Mouse (Mus musculus) urinary bladder, postnatal 14 days (tissue): ENCODE results near the gene Arg2.
"Not testable (repeated sequence)": the region's sequence is repeated elsewhere in the genome, so short reads cannot be mapped to it uniquely, and the experiment has no call there.

Source experiments
- DNase-seq: peaks from one replicate; pipeline ENCODE4 v3.0.0; 2021; ENCODE audit warnings: low spot score

The Arg2 gene

GRCm38 (mm10) chr12:79171269-79171995 lies 40.9 kb downstream of the Arg2 start:
- DNase-seq: no peak

DNA sequence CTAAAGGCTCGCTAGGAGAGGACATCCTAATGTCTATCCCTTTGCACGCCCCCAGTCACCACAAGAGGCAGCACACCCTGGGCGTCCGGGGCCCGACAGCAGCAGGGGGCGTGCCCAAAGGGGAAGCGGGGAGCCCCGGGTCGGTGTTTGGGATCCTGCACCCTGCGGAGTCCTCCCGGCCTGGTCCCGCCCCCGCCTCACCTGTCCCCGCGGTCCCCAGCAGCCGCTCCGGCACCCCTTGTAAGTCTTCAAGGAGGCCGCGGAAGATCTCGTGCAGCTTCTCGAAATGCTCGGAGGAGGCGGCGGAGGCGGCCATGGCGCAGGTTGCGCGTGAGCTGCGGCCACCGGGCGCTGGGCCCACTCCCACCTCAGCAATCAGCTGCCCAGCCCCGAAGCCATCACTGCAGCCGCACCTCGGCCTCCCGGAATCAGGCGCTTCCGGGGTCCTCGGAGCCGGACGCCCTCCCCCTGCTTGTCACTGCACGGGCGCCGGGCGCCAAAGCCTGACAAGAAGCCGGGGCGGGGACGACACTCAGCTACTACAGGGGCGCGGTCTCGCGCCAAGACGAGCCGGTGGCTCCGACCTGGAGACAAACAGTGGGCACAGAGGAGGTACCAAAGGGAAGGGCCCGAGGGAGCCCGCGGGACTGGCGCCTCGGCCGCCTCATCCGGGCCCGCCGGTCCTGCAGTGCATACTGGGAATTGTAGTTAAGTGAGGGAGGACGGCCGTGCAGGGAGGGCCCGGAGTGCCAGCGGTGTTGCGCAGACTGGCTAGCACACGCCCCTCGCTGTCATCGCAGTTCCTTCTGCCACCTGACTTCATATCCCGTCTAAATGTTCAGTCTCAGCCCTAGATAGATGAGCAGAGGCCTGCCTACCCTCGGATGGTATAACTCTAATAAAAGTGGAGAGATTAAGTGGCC lies 41.7 kb downstream of the Arg2 start, which contains the start of gene Vti1b:
Gene Vti1b (minus strand): TSS at position 649 of the 923 bp plus-strand sequence.
- peak; percentile 90 for DNase-seq

- DNase-seq: no peak
Observed at GRCm38 (mm10) chr12:79173721-79174120, 43.1 kb downstream of the Arg2 start.

DNA sequence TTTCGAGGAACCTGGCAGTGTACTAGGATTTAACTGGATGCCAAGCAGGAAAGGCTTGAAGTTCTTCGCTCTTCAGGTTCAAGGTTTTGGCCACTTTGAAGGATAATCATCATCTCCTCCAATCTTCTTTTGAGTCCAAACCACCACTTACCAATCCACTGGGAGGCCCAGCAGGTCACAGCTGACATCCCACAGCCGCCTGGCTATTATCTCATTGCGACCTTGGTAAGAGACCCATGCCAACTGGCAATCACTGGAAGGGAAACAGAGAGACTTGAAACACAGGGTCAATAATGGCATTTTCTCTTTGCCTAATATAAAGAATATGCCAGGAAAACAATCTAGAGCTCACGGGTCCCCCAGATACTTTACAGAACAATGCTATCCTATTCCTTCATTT lies 45.4 kb downstream of the Arg2 start:
- DNase-seq: no peak

- DNase-seq: not testable (repeated sequence)
Observed at GRCm38 (mm10) chr12:79185160-79185559, 54.6 kb downstream of the Arg2 start.

GRCm38 (mm10) chr12:79190931-79191673 lies 60.5 kb downstream of the Arg2 start:
- peak; percentile 62 for DNase-seq

GRCm38 (mm10) chr12:79191701-79192100 lies 61.1 kb downstream of the Arg2 start:
- peak; percentile 81 for DNase-seq

GRCm38 (mm10) chr12:79192193-79192592 lies 61.6 kb downstream of the Arg2 start, which contains the start of gene Rdh11:
Gene Rdh11 (minus strand): TSS chr12:79192293.
- DNase-seq: no peak

GRCm38 (mm10) chr12:79193441-79193840 lies 62.9 kb downstream of the Arg2 start:
- peak; percentile 72 for DNase-seq

DNA sequence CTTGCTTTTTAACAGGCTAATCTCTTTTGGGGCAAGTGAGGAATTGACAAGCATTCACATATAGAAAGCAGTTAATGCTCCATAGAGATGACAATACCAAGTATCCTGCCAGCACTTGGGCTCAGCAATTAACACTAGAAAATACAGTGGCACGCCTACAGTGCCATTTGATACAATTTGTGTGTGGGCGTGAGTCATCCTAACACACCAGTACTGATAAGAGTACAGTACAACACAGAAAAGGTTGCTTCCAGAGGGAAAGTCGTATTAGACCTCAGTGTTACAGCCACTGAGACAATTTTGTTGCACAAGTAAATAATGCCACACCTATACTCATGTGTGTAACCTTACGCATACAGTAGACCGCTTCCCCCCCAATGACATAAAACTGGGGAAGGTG lies 66.5 kb downstream of the Arg2 start:
- DNase-seq: no peak

DNA sequence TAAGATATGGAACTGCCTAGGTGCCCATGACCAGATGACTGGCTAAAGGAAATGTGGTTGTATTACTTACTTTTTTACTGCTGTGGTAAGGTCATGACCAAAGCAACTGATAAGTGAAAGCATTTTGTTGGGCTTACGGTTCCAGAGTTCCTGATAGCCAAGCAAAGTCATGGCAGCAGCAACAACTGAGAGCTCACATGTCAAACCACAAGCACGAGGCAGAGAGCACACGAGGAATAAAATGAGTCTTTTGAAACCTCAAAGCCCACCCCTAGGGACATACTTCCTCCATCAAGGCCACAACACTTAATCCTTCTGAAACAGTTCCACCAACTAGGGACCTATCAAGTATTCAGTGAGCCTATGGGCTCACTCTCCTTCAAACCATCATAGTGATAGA lies 71.3 kb downstream of the Arg2 start:
- DNase-seq: no peak
